Mouse (Mus musculus) kidney, embryonic 15.5 days (tissue): ENCODE measurements around the gene Cfap20. TPM values are rescaled to one million over a fixed set of nuclear protein-coding genes. Genes with fewer than 3 reads are reported as not detected.

ENCODE experiments used
- ATAC-seq: fragments of 200-750 bp; cut with Nextera tagmentation; replicated peaks from 2 replicates; pipeline ENCODE4 v1.8.0; 2017; ENCODE audit warnings: moderate TSS enrichment; ENCODE audit not compliant: low FRiP score
- H3K27ac ChIP-seq: fragments of 300-500 bp; sonication (generic); 2 replicates; pipeline ENCODE4 v1.5.1; 2015; ENCODE audit warnings: mild to moderate bottlenecking, inconsistent platforms
- H3K27me3 ChIP-seq: fragments of 300-500 bp; sonication (generic); 2 replicates; pipeline ENCODE4 v1.6.1; 2015; ENCODE audit warnings: inconsistent platforms
- H3K36me3 ChIP-seq: fragments of 300-500 bp; sonication (generic); 2 replicates; pipeline ENCODE4 v1.6.1; 2015; ENCODE audit warnings: inconsistent platforms
- H3K4me1 ChIP-seq: fragments of 300-500 bp; sonication (generic); 2 replicates; pipeline ENCODE4 v1.6.1; 2015; ENCODE audit warnings: inconsistent platforms
- H3K4me2 ChIP-seq: fragments of 300-500 bp; sonication (generic); 2 replicates; pipeline ENCODE4 v1.6.1; 2015; ENCODE audit warnings: moderate library complexity, mild to moderate bottlenecking, inconsistent platforms
- H3K4me3 ChIP-seq: fragments of 300-500 bp; sonication (generic); replicated peaks from 2 replicates; pipeline ENCODE4 v1.5.1; 2015; ENCODE audit warnings: mild to moderate bottlenecking, inconsistent platforms
- H3K9ac ChIP-seq: fragments of 300-500 bp; sonication (generic); 2 replicates; pipeline ENCODE4 v1.6.1; 2015; ENCODE audit warnings: mild to moderate bottlenecking, inconsistent platforms
- H3K9me3 ChIP-seq: fragments of 300-500 bp; sonication (generic); replicated peaks from 2 replicates; pipeline ENCODE4 v1.6.1; 2016; ENCODE audit warnings: inconsistent platforms
- WGBS: fragments of 180-500 bp; shearing (Covaris S2); methylation state at CpG from one replicate; pipeline ENCODE4 v1.1.7; 2015; ENCODE audit warnings: mixed read lengths; 5-methylcytosine and 5-hydroxymethylcytosine counted together
- polyA plus RNA-seq: library from polyadenylated mRNA; unstranded; fragments of >200 nt; fragmentation: Nextera tagmentation; extraction: Ambion mirVana; gene quantifications from 2 replicates; pipeline ENCODE4 v1.2.1, GENCODE M21; 2015

Gene Cfap20
- 138 and 139 TPM in 2 replicates for polyA plus RNA-seq

DNA sequence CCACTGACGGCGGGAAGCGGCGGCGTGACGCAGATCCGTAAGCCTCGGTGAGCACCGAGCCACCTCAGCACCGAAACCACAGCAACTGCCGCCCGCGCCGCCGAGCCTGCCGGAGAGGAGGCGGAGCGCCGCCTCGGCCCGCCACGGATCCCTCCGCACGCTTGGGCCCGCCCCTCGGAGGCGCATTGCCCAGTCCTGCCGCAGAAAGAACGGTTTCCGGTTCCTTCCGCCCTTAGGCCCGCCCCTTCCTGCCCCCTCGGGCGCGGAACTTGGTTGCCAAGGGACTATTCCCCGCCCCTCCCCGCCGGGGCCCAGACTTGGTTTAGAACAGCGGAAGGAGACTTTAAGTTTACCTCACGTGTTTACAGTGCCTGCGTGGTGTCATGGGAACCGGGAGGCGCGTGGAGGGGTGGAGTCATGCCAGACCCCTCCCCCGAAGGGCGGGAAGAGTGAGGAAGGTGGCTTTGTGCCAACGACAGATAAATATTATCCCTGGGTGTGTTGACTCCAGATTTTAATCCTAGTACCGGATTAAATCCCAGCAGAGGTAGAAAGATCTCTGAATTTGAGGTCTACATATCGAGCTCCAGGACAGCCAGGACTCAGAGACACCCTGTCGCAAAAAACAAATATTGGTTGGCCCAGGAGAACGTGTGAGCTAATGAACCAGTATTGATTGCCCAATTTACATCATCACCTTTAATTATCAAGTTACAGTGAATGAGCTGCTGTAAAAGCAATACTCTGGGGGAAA is at the start of gene Cfap20:
TSS of gene Cfap20 (minus strand) at position 184 of the 754 bp plus-strand sequence.
- Histone ChIP-seq H3K27ac (peak within 1 kb of the TSS; percentile 94), H3K9ac (peak within 1 kb of the TSS; percentile 94), H3K36me3 (no peaks in the 10 kb centered on the region), H3K27me3 (no peaks in the 10 kb centered on the region), H3K4me1 (peaks cover 36% of the 10 kb centered on the region), H3K4me3 (peak within 1 kb of the TSS; percentile 91), H3K9me3 (no peaks in the 10 kb centered on the region), H3K4me2 (peak within 1 kb of the TSS; percentile 79)
- ATAC-seq, result peak; percentile 96
- WGBS, result under 1% methylated on average over 43 of the region's 51 CpGs

DNA sequence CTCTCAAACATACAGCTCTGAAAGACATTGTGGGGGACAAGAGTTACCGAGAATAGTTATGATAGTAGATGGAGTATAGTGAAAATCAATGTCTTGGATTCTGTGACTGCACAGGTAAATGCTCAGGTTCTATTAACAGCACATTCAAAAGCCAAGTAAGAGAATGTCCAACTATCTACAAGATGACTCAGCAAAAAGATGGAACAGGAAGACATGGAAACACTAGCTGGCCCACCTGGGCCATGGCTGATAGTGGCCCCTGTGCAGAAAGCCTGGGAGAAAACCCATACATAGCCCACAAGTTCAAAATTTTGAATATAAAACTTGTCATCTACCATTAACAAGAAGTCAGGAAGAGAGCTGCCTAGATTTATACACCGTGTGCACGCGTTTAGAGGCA is 35.3 kb upstream of the Cfap20 start:
- Histone ChIP-seq H3K36me3 (peaks cover 89% of the 10 kb centered on the region), H3K4me3 (no peak overlapping the region), H3K9me3 (no peaks in the 10 kb centered on the region), H3K4me1 (no peaks in the 10 kb centered on the region), H3K27ac (no peak overlapping the region), H3K27me3 (no peaks in the 10 kb centered on the region), H3K9ac (no peak overlapping the region), H3K4me2 (no peak overlapping the region)
- ATAC-seq, result no peak
- 99% methylated on average over 4 of the region's 4 CpGs for WGBS

DNA sequence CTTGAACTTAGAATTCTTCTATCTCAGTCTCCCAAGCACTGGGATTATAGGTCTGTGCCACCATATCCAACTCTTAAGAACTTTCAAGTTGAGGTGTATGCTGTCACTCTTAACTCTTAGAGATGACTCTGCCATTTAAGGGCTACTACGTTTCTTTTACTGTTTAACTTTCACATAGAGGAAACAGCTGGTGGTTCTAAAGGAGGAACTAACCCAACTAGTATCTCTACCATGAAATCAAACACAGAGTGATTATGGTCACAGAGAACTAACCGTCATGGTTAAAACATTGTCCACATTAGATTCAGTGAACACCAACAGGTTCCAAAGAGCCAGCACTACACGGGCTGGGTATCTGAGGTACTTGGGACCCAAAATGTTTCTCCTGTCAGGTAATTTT is 34.3 kb upstream of the Cfap20 start:
- 94% methylated on average over 3 of the region's 3 CpGs for WGBS
- Histone ChIP-seq H3K4me1 (no peaks in the 10 kb centered on the region), H3K27ac (no peak overlapping the region), H3K36me3 (peaks cover 90% of the 10 kb centered on the region), H3K4me2 (no peak overlapping the region), H3K9me3 (no peaks in the 10 kb centered on the region), H3K4me3 (no peak overlapping the region), H3K9ac (no peak overlapping the region), H3K27me3 (no peaks in the 10 kb centered on the region)
- ATAC-seq, result no peak

DNA sequence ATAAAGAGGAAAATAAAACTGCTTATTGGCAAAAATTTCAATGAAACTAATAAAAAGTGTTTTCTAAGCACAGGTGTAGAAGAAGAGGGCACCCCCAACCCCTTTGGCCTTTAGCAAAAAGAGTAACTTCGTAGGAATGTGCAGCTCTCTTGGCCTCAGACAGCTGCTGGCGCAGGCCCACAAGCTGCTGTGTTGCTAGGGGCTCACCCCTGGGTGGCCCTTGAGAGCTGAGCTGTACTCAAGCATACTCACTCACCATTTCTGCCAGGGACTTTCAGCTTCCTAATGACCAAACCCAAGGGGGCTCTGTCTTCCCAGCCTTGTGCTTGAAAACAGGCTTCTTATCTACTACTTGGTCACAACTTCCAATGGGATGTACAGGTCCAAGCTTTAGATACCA is 31.9 kb upstream of the Cfap20 start:
- Histone ChIP-seq H3K4me2 (no peak overlapping the region), H3K9ac (no peak overlapping the region), H3K27me3 (no peaks in the 10 kb centered on the region), H3K36me3 (peaks cover 89% of the 10 kb centered on the region), H3K27ac (no peak overlapping the region), H3K4me1 (no peaks in the 10 kb centered on the region), H3K9me3 (no peaks in the 10 kb centered on the region), H3K4me3 (no peak overlapping the region)
- no peak for ATAC-seq
- WGBS, result 90% methylated on average over 2 of the region's 2 CpGs

DNA sequence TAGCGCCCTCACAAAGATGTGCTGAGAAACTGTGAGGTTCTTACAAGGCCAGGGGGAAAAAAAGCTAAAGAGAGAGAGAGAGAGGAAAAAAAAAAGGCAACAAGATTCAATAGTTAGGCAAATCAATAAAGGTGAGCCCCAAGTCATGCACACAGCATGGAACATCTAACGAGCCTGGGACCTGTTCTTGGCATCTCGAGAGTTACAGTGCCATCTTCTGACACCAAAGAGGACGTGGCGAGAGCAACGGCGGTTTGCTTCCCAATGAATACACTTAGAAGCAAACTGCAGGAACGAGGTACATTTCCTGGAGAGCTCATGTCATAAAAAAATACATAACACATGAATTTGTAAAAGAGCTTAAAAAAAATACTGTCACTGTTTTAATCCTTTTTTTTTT is 17.8 kb upstream of the Cfap20 start:
- H3K4me2 ChIP-seq, result no peak overlapping the region
- H3K27ac ChIP-seq, result no peak overlapping the region
- no peaks in the 10 kb centered on the region for H3K9me3 ChIP-seq
- no peaks in the 10 kb centered on the region for H3K4me1 ChIP-seq
- H3K36me3 ChIP-seq, result peaks cover 96% of the 10 kb centered on the region
- no peak overlapping the region for H3K9ac ChIP-seq
- ATAC-seq, result no peak
- H3K27me3 ChIP-seq, result no peaks in the 10 kb centered on the region
- WGBS, result 71% methylated on average over 8 of the region's 8 CpGs
- H3K4me3 ChIP-seq, result no peak overlapping the region

DNA sequence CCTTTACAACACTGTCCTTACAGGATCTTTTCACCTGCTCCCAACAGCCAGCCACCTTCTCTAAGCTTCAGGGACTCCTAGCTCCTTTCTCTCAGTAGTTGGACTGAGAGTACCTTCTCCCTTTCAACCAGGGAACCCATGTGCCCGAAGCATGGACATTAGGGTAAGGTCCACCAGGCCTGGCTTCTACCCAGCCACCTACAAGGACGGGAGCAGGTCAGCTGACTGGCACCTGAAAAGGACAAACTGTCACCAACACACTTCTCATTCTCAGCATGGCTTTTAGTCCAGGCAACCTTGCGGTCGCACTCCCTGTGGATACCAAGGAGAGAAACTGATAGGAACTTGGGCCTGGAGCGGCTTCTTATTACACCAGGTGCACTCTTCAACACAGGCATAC is 15.6 kb upstream of the Cfap20 start:
- 96% methylated on average over 5 of the region's 5 CpGs for WGBS
- Histone ChIP-seq H3K4me1 (no peaks in the 10 kb centered on the region), H3K27ac (no peak overlapping the region), H3K9me3 (no peaks in the 10 kb centered on the region), H3K36me3 (peaks cover 79% of the 10 kb centered on the region), H3K27me3 (no peaks in the 10 kb centered on the region), H3K9ac (no peak overlapping the region), H3K4me2 (no peak overlapping the region), H3K4me3 (no peak overlapping the region)
- no peak for ATAC-seq

DNA sequence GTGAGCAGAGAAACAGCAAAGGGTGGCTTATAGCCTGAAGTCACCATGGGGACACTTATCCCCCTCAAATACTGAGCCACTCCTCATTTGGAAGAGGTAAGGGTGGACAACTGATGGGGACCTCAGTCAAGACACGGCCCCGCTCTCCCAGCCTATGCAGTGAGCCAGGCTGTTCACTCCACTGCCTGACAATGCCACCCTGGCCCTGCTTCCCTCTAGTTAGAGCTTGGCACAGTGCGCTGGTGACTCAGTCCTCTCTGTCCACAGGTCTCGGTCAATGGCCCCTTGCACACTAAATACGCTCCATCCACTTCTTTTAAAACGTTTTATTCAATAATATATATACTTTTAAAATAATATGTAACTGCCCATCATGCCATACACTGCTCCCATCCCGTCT is 13.0 kb upstream of the Cfap20 start:
- Histone ChIP-seq H3K9me3 (no peaks in the 10 kb centered on the region), H3K36me3 (peaks cover 53% of the 10 kb centered on the region), H3K27ac (no peak overlapping the region), H3K4me2 (no peak overlapping the region), H3K4me3 (no peak overlapping the region), H3K4me1 (no peaks in the 10 kb centered on the region), H3K27me3 (no peaks in the 10 kb centered on the region), H3K9ac (no peak overlapping the region)
- ATAC-seq, result no peak
- WGBS, result 83% methylated on average over 7 of the region's 7 CpGs

DNA sequence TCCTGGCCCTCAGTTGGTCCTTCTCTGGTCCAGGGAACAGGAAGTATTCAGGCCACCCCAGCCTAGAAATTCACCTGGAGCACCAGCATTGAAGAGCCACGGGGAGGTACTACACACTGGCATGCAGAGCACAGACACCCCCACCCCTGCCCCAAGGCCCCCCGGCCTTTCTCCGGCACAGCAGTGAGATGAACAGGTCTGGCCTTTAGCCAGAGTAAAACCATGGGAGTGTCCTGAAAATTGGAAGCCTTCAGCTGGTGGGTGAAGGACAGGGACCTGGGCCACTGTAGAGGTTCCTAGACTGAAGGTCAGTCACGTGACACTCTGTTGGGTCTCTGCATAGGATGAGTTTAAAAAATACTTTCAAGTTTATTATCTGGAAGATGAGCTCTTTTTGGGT is 10.4 kb upstream of the Cfap20 start:
- 87% methylated on average over 4 of the region's 4 CpGs for WGBS
- Histone ChIP-seq H3K27ac (no peak overlapping the region), H3K4me1 (peaks cover 3% of the 10 kb centered on the region; the same call in 1 of the 2 replicates), H3K9me3 (no peaks in the 10 kb centered on the region), H3K4me2 (no peak overlapping the region), H3K9ac (no peak overlapping the region), H3K4me3 (no peak overlapping the region), H3K27me3 (no peaks in the 10 kb centered on the region), H3K36me3 (peaks cover 28% of the 10 kb centered on the region)
- no peak for ATAC-seq

DNA sequence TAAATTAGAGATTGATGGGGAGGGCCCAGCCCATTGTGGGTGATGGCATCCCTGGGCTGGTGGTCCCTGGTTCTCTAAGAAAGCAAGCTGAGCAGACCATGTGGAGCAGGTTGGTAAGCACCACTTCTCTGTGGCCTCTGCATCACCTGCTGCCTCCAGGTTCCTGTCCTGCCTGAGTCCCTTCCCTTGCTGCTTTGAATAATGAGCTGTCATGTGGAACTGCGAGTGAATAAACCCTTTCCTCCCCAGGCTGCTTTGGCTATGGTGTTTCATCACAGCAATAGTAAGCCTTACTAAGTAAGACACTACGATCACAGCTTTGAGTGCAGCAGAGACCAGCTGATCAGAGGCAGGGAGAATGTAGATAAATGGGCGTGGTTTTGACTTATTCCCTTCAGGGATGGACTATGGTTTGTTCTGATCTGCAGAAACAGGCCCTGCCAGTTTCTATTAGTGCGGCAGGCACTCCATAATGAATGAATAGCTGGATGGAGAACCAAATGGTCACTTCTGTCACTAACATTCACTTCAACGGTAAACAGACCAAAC is 6.9 kb upstream of the Cfap20 start:
- H3K4me2 ChIP-seq, result no peak overlapping the region
- WGBS, result 53% methylated on average over 5 of the region's 5 CpGs
- ATAC-seq, result no peak

DNA sequence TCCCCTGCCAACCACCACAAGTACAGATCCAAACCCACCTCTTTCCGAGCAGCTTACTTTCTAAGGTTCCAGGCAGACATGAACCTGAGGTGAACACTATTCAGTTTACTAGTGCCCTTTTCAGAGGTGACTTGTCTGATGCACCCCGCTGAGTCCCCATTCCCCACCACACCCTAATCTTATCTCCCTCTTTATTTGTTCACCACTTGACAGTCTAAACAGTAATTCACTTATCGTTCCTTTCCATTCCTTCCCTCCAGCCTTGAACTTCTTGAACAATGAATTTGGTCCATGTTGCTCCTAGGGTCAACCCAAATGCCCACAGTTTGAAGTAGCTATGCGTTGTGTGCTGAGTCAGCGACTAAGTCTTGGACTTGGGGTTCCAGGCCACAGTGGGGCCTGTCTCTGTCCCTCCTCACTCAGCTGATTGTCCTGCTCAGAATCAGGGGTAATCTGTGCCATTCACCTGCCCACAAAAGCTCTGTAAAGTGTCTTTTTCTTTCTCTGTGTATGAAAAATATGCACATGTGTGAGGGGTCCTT is 5.6 kb upstream of the Cfap20 start:
- H3K27ac ChIP-seq, result no peak overlapping the region
- WGBS, result 87% methylated on average over 5 of the region's 5 CpGs
- no peak for ATAC-seq
- H3K4me1 ChIP-seq, result peaks cover 3% of the 10 kb centered on the region; the same call in 1 of the 2 replicates
- no peaks in the 10 kb centered on the region for H3K27me3 ChIP-seq
- H3K9me3 ChIP-seq, result no peaks in the 10 kb centered on the region
- H3K4me3 ChIP-seq, result no peak overlapping the region
- no peaks in the 10 kb centered on the region for H3K36me3 ChIP-seq
- H3K9ac ChIP-seq, result no peak overlapping the region
- H3K4me2 ChIP-seq, result no peak overlapping the region

More for the DNA sequence above, 6.9 kb upstream of the Cfap20 start:
- Histone ChIP-seq H3K27me3 (no peaks in the 10 kb centered on the region), H3K4me1 (peaks cover 3% of the 10 kb centered on the region; the same call in 1 of the 2 replicates), H3K36me3 (no peaks in the 10 kb centered on the region), H3K9me3 (no peaks in the 10 kb centered on the region), H3K4me3 (no peak overlapping the region), H3K27ac (no peak overlapping the region), H3K9ac (no peak overlapping the region)

DNA sequence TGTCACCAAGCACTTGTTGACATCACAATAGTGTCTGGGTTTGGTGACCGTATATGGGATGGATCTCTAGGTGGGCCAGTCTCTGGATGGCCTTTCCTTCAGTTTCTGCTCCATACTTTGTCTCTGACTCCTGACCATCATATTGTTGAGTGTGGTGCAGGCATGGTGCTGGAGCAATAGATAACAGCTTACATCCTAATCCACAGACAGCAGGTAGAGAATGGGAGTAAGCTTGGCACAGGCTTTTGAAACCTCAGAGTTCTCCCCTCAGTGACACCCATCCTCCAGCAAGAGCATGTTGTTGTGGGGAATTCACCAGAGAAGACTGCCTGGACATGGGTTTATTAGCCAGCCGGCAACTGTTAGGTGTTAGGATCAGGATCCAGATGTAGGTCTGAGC is 4.8 kb upstream of the Cfap20 start:
- H3K27ac ChIP-seq, result no peak overlapping the region
- no peaks in the 10 kb centered on the region for H3K36me3 ChIP-seq
- WGBS, result 93% methylated on average over 2 of the region's 2 CpGs
- ATAC-seq, result no peak
- no peak overlapping the region for H3K4me3 ChIP-seq
- H3K9me3 ChIP-seq, result no peaks in the 10 kb centered on the region
- peaks cover 3% of the 10 kb centered on the region; the same call in 1 of the 2 replicates for H3K4me1 ChIP-seq
- H3K27me3 ChIP-seq, result no peaks in the 10 kb centered on the region
- H3K4me2 ChIP-seq, result no peak overlapping the region
- no peak overlapping the region for H3K9ac ChIP-seq

DNA sequence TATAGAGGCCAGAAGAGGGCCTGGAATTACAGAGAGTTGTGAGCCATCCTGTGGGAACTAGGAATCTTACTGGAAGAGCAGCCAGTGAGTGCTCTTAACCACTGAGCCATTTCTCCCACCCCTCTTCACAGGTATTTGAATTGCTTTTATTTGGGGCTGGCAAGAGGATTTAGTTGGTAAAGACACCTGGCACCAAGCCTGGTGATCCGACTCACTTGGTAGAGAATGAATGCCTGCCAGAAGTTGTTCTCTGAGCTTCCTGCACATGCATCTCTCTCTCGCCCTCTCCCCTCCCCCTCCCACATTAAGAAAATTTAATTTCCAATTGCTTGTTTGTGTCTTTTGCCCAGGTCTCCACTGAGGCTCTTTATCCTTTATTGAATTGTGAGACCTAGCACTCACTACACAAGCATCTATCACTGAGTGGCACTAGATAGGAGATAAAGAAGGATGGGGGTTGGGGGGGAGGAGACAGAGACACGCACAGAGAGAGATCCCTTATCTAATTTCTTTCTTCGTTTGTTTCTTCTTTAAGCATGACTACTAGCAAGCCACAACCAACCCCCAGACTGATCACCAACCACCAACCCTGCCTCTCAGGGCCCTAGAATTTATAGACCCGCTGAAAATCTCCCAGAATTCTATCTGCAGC is 2.8 kb upstream of the Cfap20 start:
- Histone ChIP-seq H3K9ac (no peak overlapping the region), H3K4me1 (peaks cover 19% of the 10 kb centered on the region), H3K4me3 (no peak overlapping the region), H3K36me3 (no peaks in the 10 kb centered on the region), H3K4me2 (no peak overlapping the region), H3K27me3 (no peaks in the 10 kb centered on the region), H3K9me3 (no peaks in the 10 kb centered on the region), H3K27ac (no peak overlapping the region)
- WGBS, result 52% methylated on average over 5 of the region's 5 CpGs
- ATAC-seq, result no peak
